Mouse (Mus musculus): ENCODE data around the gene Gm21976.

DNA sequence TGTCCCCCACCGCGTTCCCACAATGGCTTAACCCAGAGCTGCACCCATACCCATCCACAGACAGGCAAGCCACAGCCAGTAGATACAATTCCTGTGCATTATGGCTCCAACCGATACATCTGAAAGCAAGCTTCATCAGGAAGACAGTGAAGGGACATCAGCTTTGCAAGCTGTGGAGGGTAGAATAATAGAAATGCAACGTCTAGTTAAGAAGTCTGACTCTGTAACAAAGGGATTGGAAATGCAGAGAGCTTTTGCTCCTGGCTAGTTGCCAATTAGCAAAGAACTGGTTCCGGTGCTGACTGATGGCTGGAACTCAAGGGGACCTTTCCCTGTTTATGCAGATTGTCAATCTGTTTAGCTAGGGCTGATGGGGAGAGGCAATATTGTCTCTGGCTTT is 26.7 kb downstream of the Gm21976 start:
- TF ChIP-seq CTCF (IDR thresholded peaks at IDR 0.05; ENCODE audit: extremely low read depth, insufficient read length, insufficient replicate concordance, low read depth, low read length) = no peak
- TF ChIP-seq POLR2A (IDR thresholded peaks at IDR 0.05; ENCODE audit: low read depth, low read length) = no peak
